Mouse (Mus musculus) kidney, embryonic 16.5 days (tissue): Measurements from ENCODE around the gene Camsap1. TPM values are rescaled to one million over a fixed set of nuclear protein-coding genes. Genes with fewer than 3 reads are reported as not detected.

Experiments
- ATAC-seq: fragments of 200-750 bp; cut with Nextera tagmentation; 2 replicates; pipeline ENCODE4 v1.8.0; 2017; ENCODE audit warnings: moderate TSS enrichment; ENCODE audit not compliant: low FRiP score, low TSS enrichment
- H3K27ac ChIP-seq: fragments of 300-500 bp; sonication (generic); 2 replicates; pipeline ENCODE4 v1.5.1; 2014; ENCODE audit warnings: low read length
- H3K27me3 ChIP-seq: fragments of 300-500 bp; sonication (generic); 2 replicates; pipeline ENCODE4 v1.6.1; 2014; ENCODE audit warnings: low read length, control low read depth, mixed read lengths; ENCODE audit not compliant: insufficient read depth
- H3K36me3 ChIP-seq: fragments of 300-500 bp; sonication (generic); 2 replicates; pipeline ENCODE4 v1.6.1; 2014; ENCODE audit warnings: low read length, control low read depth, mixed read lengths; ENCODE audit not compliant: insufficient read depth
- H3K4me1 ChIP-seq: fragments of 300-500 bp; sonication (generic); 2 replicates; pipeline ENCODE4 v1.6.1; 2014; ENCODE audit warnings: low read length, control low read depth, mixed read lengths; ENCODE audit not compliant: insufficient read depth
- H3K4me2 ChIP-seq: fragments of 300-500 bp; sonication (generic); replicated peaks from 2 replicates; pipeline ENCODE4 v1.6.1; 2014; ENCODE audit warnings: low read depth, low read length
- H3K4me3 ChIP-seq: fragments of 300-500 bp; sonication (generic); 2 replicates; pipeline ENCODE4 v1.5.1; 2014; ENCODE audit warnings: mild to moderate bottlenecking, low read length
- H3K9ac ChIP-seq: fragments of 300-500 bp; sonication (generic); replicated peaks from 2 replicates; pipeline ENCODE4 v1.6.1; 2014; ENCODE audit warnings: low read length
- H3K9me3 ChIP-seq: fragments of 300-500 bp; sonication (generic); 2 replicates; pipeline ENCODE4 v1.6.1; 2016; ENCODE audit warnings: low read length, control low read depth
- WGBS: fragments of 180-500 bp; shearing (Covaris S2); extraction: QIAGEN DNeasy Blood & Tissue Kit; methylation state at CpG from one replicate; pipeline ENCODE4 v1.1.7; 2014; 5-methylcytosine and 5-hydroxymethylcytosine counted together
- polyA plus RNA-seq: library from polyadenylated mRNA; unstranded; fragments of >200 nt; fragmentation: Nextera tagmentation; extraction: Ambion mirVana; gene quantifications from 2 replicates; pipeline ENCODE4 v1.2.1, GENCODE M21; 2015

The Camsap1 gene
- polyA plus RNA-seq, 1 experiment from 2014 or later = 9.2 TPM

DNA sequence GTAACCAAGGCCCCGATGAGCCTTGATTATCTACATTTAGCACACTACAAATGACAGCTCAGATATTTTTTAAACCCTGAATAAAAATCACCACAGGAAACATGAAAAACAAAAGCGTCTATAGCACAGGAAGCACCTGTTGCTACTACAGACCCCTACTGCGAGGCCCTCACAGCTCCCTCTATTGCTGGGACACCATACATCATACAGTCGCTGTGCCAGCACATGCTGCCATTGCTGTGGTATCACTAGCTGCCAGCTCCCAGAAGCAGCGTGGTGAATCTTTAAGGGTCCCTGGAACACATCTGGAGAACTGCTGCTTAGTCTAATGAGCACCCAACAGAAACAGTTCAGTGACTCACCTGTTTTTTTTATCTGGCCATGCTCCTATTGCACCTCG, 42.6 kb downstream of the Camsap1 start:
- WGBS = 81% methylated on average over 6 of the region's 6 CpGs
- H3K36me3 ChIP-seq = peaks cover 71% of the 10 kb centered on the region
- H3K4me1 ChIP-seq = no peaks in the 10 kb centered on the region
- H3K27ac ChIP-seq = no peak overlapping the region
- no peaks in the 10 kb centered on the region for H3K27me3 ChIP-seq
- H3K9ac ChIP-seq = no peak overlapping the region
- H3K4me2 ChIP-seq = no peak overlapping the region
- no peak overlapping the region for H3K4me3 ChIP-seq
- no peaks in the 10 kb centered on the region for H3K9me3 ChIP-seq
- ATAC-seq = no peak

DNA sequence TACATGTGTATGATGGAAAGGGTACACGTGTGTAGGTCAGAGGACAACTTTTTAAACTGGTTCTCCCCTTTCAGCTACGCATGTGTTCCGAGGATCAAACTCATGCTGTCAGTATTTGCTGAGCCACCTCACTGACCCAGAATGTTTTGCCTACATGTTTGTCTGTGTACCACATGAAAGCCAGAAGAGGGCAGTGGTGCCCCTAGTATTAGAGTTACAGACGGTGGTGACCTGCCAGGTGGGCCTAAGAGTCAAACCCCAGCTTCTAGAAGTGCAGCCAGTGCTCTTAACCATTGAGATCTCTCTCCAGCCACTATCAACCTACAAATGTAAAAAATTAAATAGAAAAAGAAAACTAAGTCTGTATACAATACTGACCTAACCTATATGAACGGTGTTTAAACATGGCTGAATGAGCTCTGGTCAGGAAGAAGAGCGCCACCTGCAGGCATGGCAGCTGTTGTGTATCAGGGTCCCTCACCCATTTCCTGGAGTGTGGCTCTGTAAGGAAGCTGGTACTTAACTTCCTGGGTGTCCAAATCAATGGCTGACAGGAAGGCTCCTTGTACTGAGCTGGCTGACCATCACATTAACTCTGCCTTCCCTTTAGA, 51.7 kb downstream of the Camsap1 start:
- WGBS = 83% methylated on average over 6 of the region's 6 CpGs
- Histone ChIP-seq H3K36me3 (peaks cover 62% of the 10 kb centered on the region), H3K27me3 (no peaks in the 10 kb centered on the region), H3K9ac (no peak overlapping the region), H3K9me3 (no peaks in the 10 kb centered on the region), H3K4me3 (no peak overlapping the region), H3K4me2 (no peak overlapping the region), H3K27ac (no peak overlapping the region), H3K4me1 (no peaks in the 10 kb centered on the region)
- ATAC-seq = no peak

DNA sequence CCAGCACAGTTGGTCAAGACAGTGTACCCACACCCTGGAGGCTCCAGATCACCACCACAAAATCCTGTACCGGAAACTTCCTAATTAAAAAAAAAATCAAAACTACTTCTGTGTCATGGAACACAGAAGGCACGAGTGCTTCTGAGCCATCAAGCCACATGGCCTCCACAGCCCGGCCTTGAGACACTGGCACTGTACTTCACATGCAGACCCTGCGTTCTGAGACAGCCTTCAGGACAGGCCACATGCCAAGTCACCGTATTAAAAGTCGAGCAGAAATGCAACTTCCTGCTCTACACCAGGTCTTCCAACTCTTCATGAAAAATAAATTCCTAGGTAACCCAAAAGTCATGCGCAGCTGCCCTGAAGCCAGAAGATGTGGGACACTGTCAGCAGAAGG, 55.3 kb downstream of the Camsap1 start:
- H3K9me3 ChIP-seq = no peaks in the 10 kb centered on the region
- no peaks in the 10 kb centered on the region for H3K4me1 ChIP-seq
- no peak overlapping the region for H3K4me3 ChIP-seq
- ATAC-seq = no peak
- no peak overlapping the region for H3K4me2 ChIP-seq
- H3K27me3 ChIP-seq = no peaks in the 10 kb centered on the region
- no peak overlapping the region for H3K9ac ChIP-seq
- no peak overlapping the region for H3K27ac ChIP-seq
- peaks cover 38% of the 10 kb centered on the region for H3K36me3 ChIP-seq
- 91% methylated on average over 7 of the region's 7 CpGs for WGBS

GRCm38 (mm10) chr2:25924934-25925333, 58.1 kb downstream of the Camsap1 start:
- no peak overlapping the region for H3K4me3 ChIP-seq
- H3K4me2 ChIP-seq = no peak overlapping the region
- H3K27me3 ChIP-seq = no peaks in the 10 kb centered on the region
- H3K9me3 ChIP-seq = no peaks in the 10 kb centered on the region
- H3K36me3 ChIP-seq = peaks cover 23% of the 10 kb centered on the region
- H3K9ac ChIP-seq = no peak overlapping the region
- ATAC-seq = no peak
- 88% methylated on average over 4 of the region's 4 CpGs for WGBS
- H3K27ac ChIP-seq = no peak overlapping the region
- no peaks in the 10 kb centered on the region for H3K4me1 ChIP-seq

GRCm38 (mm10) chr2:25923799-25924198, 59.3 kb downstream of the Camsap1 start:
- no peak overlapping the region for H3K4me2 ChIP-seq
- H3K9ac ChIP-seq = no peak overlapping the region
- no peak overlapping the region for H3K27ac ChIP-seq
- no peaks in the 10 kb centered on the region for H3K4me1 ChIP-seq
- H3K36me3 ChIP-seq = peaks cover 18% of the 10 kb centered on the region
- H3K27me3 ChIP-seq = no peaks in the 10 kb centered on the region
- no peaks in the 10 kb centered on the region for H3K9me3 ChIP-seq
- WGBS = 70% methylated on average over 2 of the region's 2 CpGs
- no peak overlapping the region for H3K4me3 ChIP-seq
- ATAC-seq = no peak

- Histone ChIP-seq H3K9me3 (no peaks in the 10 kb centered on the region), H3K4me2 (no peak overlapping the region), H3K27ac (no peak overlapping the region), H3K4me3 (no peak overlapping the region), H3K4me1 (no peaks in the 10 kb centered on the region), H3K36me3 (peaks cover 3% of the 10 kb centered on the region), H3K27me3 (no peaks in the 10 kb centered on the region), H3K9ac (no peak overlapping the region)
- WGBS = 60% methylated on average over 3 of the region's 3 CpGs
- no peak for ATAC-seq
Measured at GRCm38 (mm10) chr2:25919972-25920371, 63.1 kb downstream of the Camsap1 start.

GRCm38 (mm10) chr2:25918408-25918807, 64.7 kb downstream of the Camsap1 start:
- WGBS = 81% methylated on average over 2 of the region's 2 CpGs
- no peak for ATAC-seq

GRCm38 (mm10) chr2:25914821-25915220, 68.3 kb downstream of the Camsap1 start:
- 86% methylated on average over 5 of the region's 5 CpGs for WGBS

More at GRCm38 (mm10) chr2:25918408-25918807, 64.7 kb downstream of the Camsap1 start:
- Histone ChIP-seq H3K27me3 (no peaks in the 10 kb centered on the region), H3K27ac (no peak overlapping the region), H3K4me2 (no peak overlapping the region), H3K9ac (no peak overlapping the region), H3K4me3 (no peak overlapping the region), H3K9me3 (no peaks in the 10 kb centered on the region), H3K36me3 (no peaks in the 10 kb centered on the region; the same call in 1 of the 2 replicates), H3K4me1 (no peaks in the 10 kb centered on the region)

DNA sequence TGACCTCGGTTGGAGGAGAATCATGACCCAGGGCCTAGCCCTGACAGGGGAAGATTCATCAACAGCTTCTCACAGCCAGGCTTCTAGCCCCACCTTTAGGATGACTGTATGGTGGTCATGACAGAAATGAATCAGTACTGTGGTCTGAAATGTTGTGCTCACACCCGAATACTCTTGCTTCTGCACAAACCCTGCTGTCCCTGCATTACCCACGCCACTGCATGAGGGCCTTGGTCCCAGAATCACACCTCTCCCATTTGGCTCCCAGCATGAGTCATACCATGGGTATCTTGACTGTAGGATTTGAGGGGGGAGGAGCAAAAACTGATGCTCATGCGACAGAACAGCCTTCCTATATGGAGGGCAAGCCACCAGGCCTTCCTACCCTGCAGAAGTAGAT, 68.9 kb downstream of the Camsap1 start:
- no peak for ATAC-seq
- Histone ChIP-seq H3K4me3 (no peak overlapping the region), H3K27ac (no peak overlapping the region), H3K27me3 (no peaks in the 10 kb centered on the region), H3K9me3 (no peaks in the 10 kb centered on the region), H3K36me3 (no peaks in the 10 kb centered on the region), H3K4me1 (no peaks in the 10 kb centered on the region), H3K9ac (no peak overlapping the region), H3K4me2 (no peak overlapping the region)
- WGBS = 71% methylated on average over 4 of the region's 4 CpGs

More at GRCm38 (mm10) chr2:25914821-25915220, 68.3 kb downstream of the Camsap1 start:
- Histone ChIP-seq H3K4me3 (no peak overlapping the region), H3K36me3 (no peaks in the 10 kb centered on the region), H3K27ac (no peak overlapping the region), H3K4me2 (no peak overlapping the region), H3K4me1 (no peaks in the 10 kb centered on the region), H3K9ac (no peak overlapping the region), H3K27me3 (no peaks in the 10 kb centered on the region), H3K9me3 (no peaks in the 10 kb centered on the region)
- no peak for ATAC-seq

DNA sequence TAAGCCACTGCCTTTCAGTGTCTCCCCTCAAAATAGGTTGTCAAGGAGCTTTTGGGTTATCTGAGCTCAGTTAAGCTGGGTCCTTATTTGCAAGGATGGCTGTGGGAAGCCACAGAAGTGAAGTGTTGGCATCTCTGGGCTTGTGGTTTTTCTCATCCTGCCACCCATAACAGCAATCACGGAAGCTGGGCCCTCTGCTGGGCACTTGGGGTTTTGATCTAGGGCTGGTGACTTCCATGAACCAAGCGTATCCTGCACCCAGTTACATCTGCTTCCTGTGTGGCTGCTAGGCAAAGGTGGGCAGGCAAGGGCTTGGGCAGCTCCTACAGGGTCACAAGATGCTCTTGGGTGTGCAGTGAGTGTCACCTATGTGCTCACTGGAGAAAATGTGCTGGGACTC, 69.8 kb downstream of the Camsap1 start:
- Histone ChIP-seq H3K27me3 (no peaks in the 10 kb centered on the region), H3K4me3 (no peak overlapping the region), H3K27ac (no peak overlapping the region), H3K9me3 (no peaks in the 10 kb centered on the region), H3K4me1 (no peaks in the 10 kb centered on the region), H3K36me3 (no peaks in the 10 kb centered on the region), H3K4me2 (no peak overlapping the region), H3K9ac (no peak overlapping the region)
- no peak for ATAC-seq
- WGBS = 44% methylated on average over 2 of the region's 2 CpGs
